Mouse (Mus musculus) C2C12 (cell line): ENCODE measurements at regions not wholly inside any gene's neighbourhood (a gene's known extent, or its start where the extent isn't known, plus 50 kb on each side); places are given as distances from the start of the nearest gene placed in this dataset.

ENCODE experiments used
- H3K27me3 ChIP-seq: one replicate; pipeline ENCODE4 v1.6.1; 2011; ENCODE audit not compliant: control insufficient read depth, insufficient read depth, insufficient read length
- H3K36me3 ChIP-seq: one replicate; pipeline ENCODE4 v1.6.1; 2011; ENCODE audit not compliant: control insufficient read depth, insufficient read depth
- H3K4me3 ChIP-seq: one replicate; pipeline ENCODE4 v1.5.1; 2011; ENCODE audit warnings: mild to moderate bottlenecking, control low read depth; ENCODE audit not compliant: poor library complexity, insufficient read depth, severe bottlenecking
- H3K79me2 ChIP-seq: one replicate; pipeline ENCODE4 v1.6.1; 2011; ENCODE audit not compliant: control insufficient read depth, insufficient read depth
- H3K79me3 ChIP-seq: one replicate; pipeline ENCODE4 v1.6.1; 2011; ENCODE audit warnings: low read depth, control low read depth
- H3ac ChIP-seq: one replicate; pipeline ENCODE3; 2011; ENCODE audit warnings: low read depth; ENCODE audit not compliant: control insufficient read depth, insufficient read length
- CEBPB ChIP-seq: IDR thresholded peaks from one replicate; pipeline ENCODE4 v1.6.1; 2011; ENCODE audit warnings: low read depth, mild to moderate bottlenecking, control low read depth, moderate library complexity
- CTCF ChIP-seq: IDR thresholded peaks from one replicate; pipeline ENCODE4 v1.5.1; 2011; ENCODE audit not compliant: control insufficient read depth, insufficient read depth, insufficient read length
- FOSL1 ChIP-seq: IDR thresholded peaks from one replicate; pipeline ENCODE4 v1.8.0; 2011; ENCODE audit warnings: mild to moderate bottlenecking, low read length; ENCODE audit not compliant: poor library complexity, insufficient read depth, severe bottlenecking
- MAX ChIP-seq: IDR thresholded peaks from one replicate; pipeline ENCODE4 v1.6.1; 2011; ENCODE audit warnings: mild to moderate bottlenecking, control low read depth
- MYOD1 ChIP-seq: IDR thresholded peaks from one replicate; pipeline ENCODE4 v1.6.1; 2011; ENCODE audit warnings: low read depth; ENCODE audit not compliant: control insufficient read depth, insufficient read length
- MYOG ChIP-seq: IDR thresholded peaks from one replicate; pipeline ENCODE4 v1.6.1; 2011; ENCODE audit not compliant: control insufficient read depth, insufficient read length; ENCODE audit errors: extremely low read depth
- USF1 ChIP-seq: IDR thresholded peaks from one replicate; pipeline ENCODE4 v1.6.1; 2011; ENCODE audit warnings: low read depth, mild to moderate bottlenecking, control low read depth, moderate library complexity

GRCm38 (mm10) chr5:45923907-45924594, 66.6 kb upstream of the Lcorl start:
- Histone ChIP-seq H3K79me3 (no peaks in the 10 kb centered on the region), H3K4me3 (no peak overlapping the region), H3K79me2 (no peaks in the 10 kb centered on the region), H3K27me3 (no peaks in the 10 kb centered on the region), H3ac (no peak overlapping the region), H3K36me3 (no peaks in the 10 kb centered on the region)
- TF ChIP-seq CTCF (no peak), MYOD1 (no peak), FOSL1 (no peak), MYOG (no peak), MAX (no peak), USF1 (no peak), CEBPB (no peak)
